Mouse (Mus musculus) MEL (cell line): ENCODE results near the gene Kcnmb1.

Experiments used
- CHD2 ChIP-seq: IDR thresholded peaks from 2 replicates; pipeline ENCODE4 v1.6.1; 2011; ENCODE audit warnings: low read length, improper control_type of control experiment
- CTCF ChIP-seq, 3 experiments: IDR thresholded peaks in 2 of 3; conservative IDR thresholded peaks in 1 of 3; 2 replicates each; pipeline ENCODE4 v1.5.1; 2011 to 2012; ENCODE audit warnings: low read length in 3 of 3, low read depth in 2 of 3, mild to moderate bottlenecking in 2 of 3, improper control_type of control experiment in 1 of 3, inconsistent platforms in 1 of 3, mixed read lengths in 1 of 3, moderate library complexity in 1 of 3; ENCODE audit not compliant: control insufficient read depth in 1 of 3, insufficient read depth in 1 of 3, poor library complexity in 1 of 3, severe bottlenecking in 1 of 3
- GATA1 ChIP-seq: IDR thresholded peaks from 2 replicates; pipeline ENCODE4 v1.6.1; 2011; ENCODE audit warnings: low read depth, low read length, improper control_type of control experiment
- JUND ChIP-seq: IDR thresholded peaks from 2 replicates; pipeline ENCODE4 v1.6.1; 2011; ENCODE audit warnings: low read depth, mild to moderate bottlenecking, improper control_type of control experiment, low read length
- MAX ChIP-seq: IDR thresholded peaks from 2 replicates; pipeline ENCODE4 v1.6.1; 2011; ENCODE audit warnings: low read length, improper control_type of control experiment
- POLR2A ChIP-seq, 2 experiments: IDR thresholded peaks; 2 replicates each; pipeline ENCODE4 v1.6.1; 2011 to 2012; ENCODE audit warnings: low read length in 2 of 2, mild to moderate bottlenecking in 2 of 2, control low read depth in 1 of 2, improper control_type of control experiment in 1 of 2, low read depth in 1 of 2, moderate library complexity in 1 of 2; ENCODE audit not compliant: control insufficient read depth in 1 of 2, insufficient read depth in 1 of 2, poor library complexity in 1 of 2

GRCm38 (mm10) chr11:34008214-34008613, 45.4 kb downstream of the Kcnmb1 start:
- TF ChIP-seq CTCF (IDR thresholded peaks at IDR 0.05 in 2 of 3, conservative IDR thresholded peaks at IDR 0.05 in 1 of 3; ENCODE audit: control insufficient read depth in 1 of 3, insufficient read depth in 1 of 3, low read depth in 2 of 3, low read length in 3 of 3, poor library complexity in 1 of 3, severe bottlenecking in 1 of 3) (no peak), JUND (0 out of 2 replicates have a peak, but pooled peaks have one; percentile 35), MAX (peak; percentile 68), POLR2A (IDR thresholded peaks at IDR 0.05; ENCODE audit: control insufficient read depth in 1 of 2, insufficient read depth in 1 of 2, low read depth in 1 of 2, low read length in 2 of 2, poor library complexity in 1 of 2) (peak; percentile 57 to 92; a peak in 3 of 4 replicates), CHD2 (no peak), GATA1 (peak; percentile 87)
